9 mouse cellular contexts compared by ENCODE assay signal in genomic region chr5:112551975-112552728, GRCm38 (mm10). TPM values are rescaled to one million over a fixed set of nuclear protein-coding genes. Genes with fewer than 3 reads are reported as not detected.
DNase-seq lines count a peak whose midpoint lies in the region; ATAC-seq lines count a peak whose summit lies in the region.
"Had no signal": no experiment of that assay in that cellular context is flagged by ENCODE, and none has a peak within 500 bp of the region (broad histone marks: within the 10 kb centered on the region; RNA-seq: fewer than 3 reads in every experiment).

No protein-coding gene starts in this region.

- H3K27ac ChIP-seq in kidney, embryonic 15.5 days, result no peak overlapping the region
- peak overlapping the region; percentile 72 for H3K27ac ChIP-seq in forebrain, embryonic 15.5 days (replicated peaks)
- H3K27ac ChIP-seq in midbrain, embryonic 11.5 days (ENCODE audit: low read depth, low read length), result no peak overlapping the region
- H3K27ac ChIP-seq: liver, embryonic 14.5 days had no signal

- H3K9me3 ChIP-seq in kidney, embryonic 15.5 days (replicated peaks), result no peaks in the 10 kb centered on the region
- H3K9me3 ChIP-seq in forebrain, embryonic 15.5 days, result no peaks in the 10 kb centered on the region
- no peaks in the 10 kb centered on the region for H3K9me3 ChIP-seq in midbrain, embryonic 11.5 days (ENCODE audit: control insufficient read depth, low read length)

- H3K36me3 ChIP-seq in kidney, embryonic 15.5 days, result no peaks in the 10 kb centered on the region
- no peaks in the 10 kb centered on the region for H3K36me3 ChIP-seq in forebrain, embryonic 15.5 days
- H3K36me3 ChIP-seq in midbrain, embryonic 11.5 days (ENCODE audit: control insufficient read depth, insufficient read depth, low read length), result no peaks in the 10 kb centered on the region

- peaks cover 15% of the 10 kb centered on the region; the same call in 1 of the 2 replicates for H3K4me1 ChIP-seq in kidney, embryonic 15.5 days
- peaks cover 63% of the 10 kb centered on the region for H3K4me1 ChIP-seq in forebrain, embryonic 15.5 days
- H3K4me1 ChIP-seq in midbrain, embryonic 11.5 days (ENCODE audit: control insufficient read depth, insufficient read depth, low read length), result peaks cover 15% of the 10 kb centered on the region

- DNase-seq in kidney, adult 18-20 months, result peak; percentile 9
- DNase-seq in layer of hippocampus, adult 8-10 months (ENCODE audit: low spot score in 2 of 2), result peak; percentile 82 to 85
- DNase-seq in midbrain, embryonic 11.5 days (ENCODE audit: low spot score, missing footprints), result peak; percentile 84
- no peak for DNase-seq in heart, postnatal 25 days (ENCODE audit: low spot score)
- no peak for DNase-seq in gastrocnemius, postnatal 10 days
- no peak for DNase-seq in c-Kit-positive CD71-positive TER-119-positive erythroid progenitor cells, embryonic 14.5 days (ENCODE audit: low spot score)

- intact Hi-C loops in heart, postnatal 25 days (cut with DNase I), result no loop called here

- H3K4me2 ChIP-seq in kidney, embryonic 15.5 days, result no peak overlapping the region
- H3K4me2 ChIP-seq in forebrain, embryonic 15.5 days (replicated peaks), result peak overlapping the region; percentile 23
- H3K4me2 ChIP-seq in midbrain, embryonic 11.5 days, result no peak overlapping the region

- H3K9ac ChIP-seq in kidney, embryonic 15.5 days, result no peak overlapping the region
- H3K9ac ChIP-seq in forebrain, embryonic 15.5 days (replicated peaks), result no peak overlapping the region
- no peak overlapping the region for H3K9ac ChIP-seq in midbrain, embryonic 11.5 days (ENCODE audit: low read length)
- H3K9ac ChIP-seq: liver, embryonic 14.5 days had no signal

- WGBS in kidney, embryonic 15.5 days, result 55% methylated on average over 17 of the region's 17 CpGs
- WGBS in forebrain, embryonic 15.5 days, result 27% methylated on average over 17 of the region's 17 CpGs
- 48% methylated on average over 16 of the region's 17 CpGs for WGBS in midbrain, embryonic 11.5 days

- H3K27me3 ChIP-seq in kidney, embryonic 15.5 days, result no peaks in the 10 kb centered on the region
- no peaks in the 10 kb centered on the region for H3K27me3 ChIP-seq in forebrain, embryonic 15.5 days
- H3K27me3 ChIP-seq in midbrain, embryonic 11.5 days (ENCODE audit: control insufficient read depth, insufficient read depth, low read length), result no peaks in the 10 kb centered on the region

- no peak overlapping the region for H3K4me3 ChIP-seq in kidney, embryonic 15.5 days (replicated peaks)
- H3K4me3 ChIP-seq in forebrain, embryonic 15.5 days, result no peak overlapping the region
- H3K4me3 ChIP-seq in midbrain, embryonic 11.5 days (ENCODE audit: low read depth, low read length), result no peak overlapping the region

- ATAC-seq in kidney, embryonic 15.5 days (replicated peaks; ENCODE audit: low FRiP score), result no peak
- peak; percentile 23; the same call in 1 of the 2 replicates for ATAC-seq in forebrain, embryonic 15.5 days (replicated peaks)
- ATAC-seq in midbrain, embryonic 11.5 days (ENCODE audit: low FRiP score), result peak; percentile 52; the same call in 1 of the 2 replicates

RNA-seq across cellular contexts. Expression of gene Sez6l, which starts 24.8 kb away (rescaled TPM):
- polyA plus RNA-seq in kidney, embryonic 15.5 days (2015; fragmentation: Nextera tagmentation; extraction: Ambion mirVana), result 0.41 and 0.82 TPM in 2 replicates
- polyA plus RNA-seq in forebrain, embryonic 15.5 days (2015; fragmentation: Nextera tagmentation; extraction: Ambion mirVana), result 33.1 and 33.3 TPM in 2 replicates
- 100 to 1,000 TPM; 193 to 229 (median 215) TPM for total RNA-seq in layer of hippocampus, adult 8-10 months (2022)
- polyA plus RNA-seq in midbrain, embryonic 11.5 days (2014; fragmentation: Nextera tagmentation; extraction: Ambion mirVana), result 2.6 TPM in 2 replicates
- total RNA-seq in heart, postnatal 25 days (2021), result under 1 TPM; 0.16 to 0.20 TPM
- total RNA-seq in gastrocnemius, postnatal 10 days (2021), result under 1 TPM; 0.42 to 0.72 TPM

Comparison
In these comparisons a context has a peak if more than half of its experiments do, and no peak if none do; other contexts are left out.
1. DNase-seq: peak in kidney, adult 18-20 months (single experiment), layer of hippocampus, adult 8-10 months (2 of 2) and midbrain, embryonic 11.5 days (single experiment); none in heart, postnatal 25 days (single experiment), gastrocnemius, postnatal 10 days (single experiment) and c-Kit-positive CD71-positive TER-119-positive erythroid progenitor cells, embryonic 14.5 days (single experiment).
2. RNA of gene Sez6l, which starts 24.8 kb away (total RNA-seq): 193 to 229 TPM in layer of hippocampus, adult 8-10 months; 0.42 to 0.72 TPM in gastrocnemius, postnatal 10 days and 0.16 to 0.20 TPM in heart, postnatal 25 days; every median in the first group is over 100 times any median in the second.